Mouse (Mus musculus) ES-Bruce4 (cell line): ENCODE measurements around the gene Prr32. TPM values are rescaled to one million over a fixed set of nuclear protein-coding genes. Genes with fewer than 3 reads are reported as not detected.

ENCODE experiments used
- H3K27ac ChIP-seq: 2 replicates; pipeline ENCODE4 v1.5.1; 2012; ENCODE audit warnings: low read length, inconsistent platforms; ENCODE audit not compliant: insufficient read depth
- H3K27me3 ChIP-seq: 2 replicates; pipeline ENCODE4 v1.6.1; 2012; ENCODE audit warnings: mild to moderate bottlenecking, low read length, inconsistent platforms; ENCODE audit not compliant: control insufficient read depth, poor library complexity, insufficient read depth, severe bottlenecking
- H3K36me3 ChIP-seq: 2 replicates; pipeline ENCODE4 v1.6.1; 2012; ENCODE audit warnings: inconsistent platforms, mild to moderate bottlenecking, low read length, moderate library complexity; ENCODE audit not compliant: control insufficient read depth, poor library complexity, insufficient read depth, severe bottlenecking
- H3K4me1 ChIP-seq: one replicate; pipeline ENCODE4 v1.8.1; 2011; ENCODE audit warnings: low read length; ENCODE audit not compliant: control insufficient read depth, insufficient read depth
- H3K4me3 ChIP-seq: 2 replicates; pipeline ENCODE4 v1.5.1; 2011; ENCODE audit warnings: low read depth, mild to moderate bottlenecking, low read length
- H3K9ac ChIP-seq: 2 replicates; pipeline ENCODE4 v1.6.1; 2012; ENCODE audit warnings: low read depth, mild to moderate bottlenecking, inconsistent platforms; ENCODE audit not compliant: poor library complexity, severe bottlenecking
- H3K9me3 ChIP-seq: replicated peaks from 2 replicates; pipeline ENCODE4 v1.6.1; 2012; ENCODE audit warnings: mild to moderate bottlenecking, low read length, inconsistent platforms; ENCODE audit not compliant: control insufficient read depth, poor library complexity, insufficient read depth, severe bottlenecking
- CTCF ChIP-seq: IDR thresholded peaks from one replicate; pipeline ENCODE4 v1.8.1; 2011; ENCODE audit warnings: low read depth, low read length
- EP300 ChIP-seq: IDR thresholded peaks from 2 replicates; pipeline ENCODE4 v1.6.1; 2011; ENCODE audit warnings: low read depth, low read length; ENCODE audit not compliant: insufficient read depth
- POLR2A ChIP-seq: IDR thresholded peaks from one replicate; pipeline ENCODE4 v1.8.1; 2011; ENCODE audit warnings: low read length; ENCODE audit not compliant: insufficient read depth
- polyA plus RNA-seq: library from polyadenylated mRNA; stranded (reverse); fragments of >200 nt; gene quantifications from 2 replicates; pipeline ENCODE4 v1.2.4, GENCODE M21; 2011; ENCODE audit warnings: low read depth; ENCODE audit not compliant: missing spikeins, insufficient read depth, insufficient read length

Prr32 gene
- not detected in 2 replicates for polyA plus RNA-seq

- no peaks in the 10 kb centered on the region for H3K9me3 ChIP-seq
- no peak within 1 kb of the TSS for H3K9ac ChIP-seq
- no peak within 1 kb of the TSS for H3K4me3 ChIP-seq
- no peak within 1 kb of the TSS for H3K27ac ChIP-seq
- H3K4me1 ChIP-seq, result no peaks in the 10 kb centered on the region
- H3K36me3 ChIP-seq, result no peaks in the 10 kb centered on the region
- H3K27me3 ChIP-seq, result no peaks in the 10 kb centered on the region
- no peak for TF ChIP-seq CTCF
- TF ChIP-seq EP300, result no peak
- no peak for TF ChIP-seq POLR2A
Observed at GRCm38 (mm10) chrX:45090604-45091003, at the start of gene Prr32. Gene Prr32 (plus strand): TSS chrX:45090904.
